Mouse (Mus musculus) left cerebral cortex, postnatal 4 days (tissue): ENCODE data around the gene Napa. TPM values are rescaled to one million over a fixed set of nuclear protein-coding genes. Genes with fewer than 3 reads are reported as not detected.

Experiments used
- DNase-seq: peaks from one replicate; pipeline ENCODE4 v3.0.0-alpha.2; 2022
- intact Hi-C: fragments of 180-260 bp; cut with DNase I; formaldehyde crosslinking; loops from one replicate; pipeline ENCODE4 v1.15.1; 2025
- total RNA-seq, 2 experiments: library from RNA; stranded (reverse); gene quantifications; 2 replicates each; pipeline ENCODE4 v1.2.3; 2021

The Napa gene
- 100 to 1,000 TPM; 141 to 157 TPM for total RNA-seq

DNA sequence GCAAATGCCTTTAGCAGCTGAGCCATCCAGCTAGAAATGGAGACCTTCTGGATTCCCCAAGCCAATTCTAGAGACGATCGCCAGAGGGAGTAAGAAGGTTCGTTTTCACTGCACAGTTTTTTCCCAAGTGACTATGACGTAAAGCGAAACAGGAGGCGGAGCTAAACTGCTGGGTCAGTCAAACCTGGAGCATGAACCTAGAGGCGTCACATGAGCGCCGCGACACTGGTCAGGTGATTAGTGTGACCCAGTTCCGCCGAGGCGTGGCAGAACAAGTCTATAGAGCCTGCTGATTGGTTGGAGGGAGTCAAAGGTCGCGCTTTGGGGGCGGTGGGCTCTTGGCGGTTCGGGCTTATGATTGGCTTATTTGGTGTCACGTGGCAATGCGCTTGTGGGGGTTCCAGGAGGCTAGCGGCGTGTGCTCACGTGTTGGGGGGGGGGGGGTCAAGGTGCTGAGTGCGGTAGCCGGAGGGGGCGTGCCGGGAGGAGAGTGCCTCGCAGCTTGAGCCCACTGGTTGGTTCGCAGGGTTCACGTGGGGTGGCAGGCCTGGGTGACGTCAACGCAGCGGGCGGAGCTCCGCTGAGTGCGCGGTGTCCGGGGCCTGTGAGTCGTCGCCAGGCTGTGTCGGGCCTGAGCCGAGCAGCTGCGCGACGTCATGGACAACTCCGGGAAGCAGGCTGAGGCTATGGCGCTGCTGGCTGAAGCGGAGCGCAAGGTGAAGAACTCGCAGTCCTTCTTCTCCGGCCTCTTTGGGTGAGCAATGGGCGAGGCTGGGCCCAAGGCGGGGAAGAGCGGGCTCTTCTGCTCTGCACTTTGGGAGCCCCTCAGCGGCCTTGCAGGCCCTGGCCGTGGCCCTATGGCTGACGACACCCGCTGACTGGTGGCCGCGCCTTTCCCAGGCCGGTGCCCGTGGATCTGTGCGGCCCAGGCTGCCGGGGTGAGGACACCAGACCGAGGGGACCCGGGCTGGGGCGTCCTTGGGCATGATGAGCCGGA lies at the start of gene Napa:
TSS of gene Napa (plus strand) at position 438 of the 997 bp plus-strand sequence.
- intact Hi-C loops: loop anchor here (2.0 kb wide), 1 partner anchor 54 kb away; no protein-coding TSS in a partner anchor
- DNase-seq: peak; percentile 99

DNA sequence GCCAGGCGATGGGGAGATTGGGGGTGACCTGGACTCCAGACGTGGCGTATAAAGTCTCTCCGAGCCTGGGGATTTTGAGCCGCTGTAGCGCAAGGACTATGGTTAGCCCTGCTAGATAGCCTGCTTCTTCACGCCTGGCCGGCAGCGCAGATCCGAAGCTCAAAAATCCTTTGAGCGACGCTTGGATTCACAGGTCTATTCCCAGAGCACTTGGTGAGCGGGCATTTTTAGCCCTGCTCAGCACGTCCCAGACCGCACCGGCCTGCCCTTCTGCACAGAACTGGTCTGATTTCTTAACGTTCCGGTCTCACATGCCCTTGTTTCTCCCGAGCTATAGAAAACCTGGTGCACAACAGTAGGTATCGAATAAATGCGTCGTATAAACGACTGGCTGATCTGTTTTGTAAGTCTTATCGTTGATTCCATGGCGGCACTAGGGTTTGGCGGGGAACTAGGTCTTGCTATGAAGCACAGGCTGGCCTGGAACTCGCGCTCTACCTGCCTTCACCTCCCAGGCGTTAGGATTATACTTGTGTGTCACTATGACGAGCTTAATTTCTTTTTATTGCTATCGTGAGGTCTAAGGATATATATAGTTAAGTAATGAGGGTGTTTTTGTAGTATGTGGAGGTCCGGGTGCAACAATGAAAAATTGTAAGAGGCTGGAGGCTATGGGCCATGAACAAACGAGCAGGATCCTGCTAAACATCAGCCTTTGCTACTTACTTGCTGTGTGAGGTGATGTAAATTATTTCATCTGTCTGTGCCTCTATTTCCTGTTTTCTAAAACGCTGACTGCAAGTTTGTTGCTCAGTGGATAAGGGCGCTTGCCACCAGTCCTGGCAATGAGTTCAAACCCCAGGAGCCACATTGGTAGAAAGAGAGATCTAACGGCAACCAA lies 49.3 kb upstream of the Napa start:
- intact Hi-C loops: loop anchor here (5.0 kb wide), 1 partner anchor 67 kb away; no protein-coding TSS in a partner anchor
- no peak for DNase-seq

DNA sequence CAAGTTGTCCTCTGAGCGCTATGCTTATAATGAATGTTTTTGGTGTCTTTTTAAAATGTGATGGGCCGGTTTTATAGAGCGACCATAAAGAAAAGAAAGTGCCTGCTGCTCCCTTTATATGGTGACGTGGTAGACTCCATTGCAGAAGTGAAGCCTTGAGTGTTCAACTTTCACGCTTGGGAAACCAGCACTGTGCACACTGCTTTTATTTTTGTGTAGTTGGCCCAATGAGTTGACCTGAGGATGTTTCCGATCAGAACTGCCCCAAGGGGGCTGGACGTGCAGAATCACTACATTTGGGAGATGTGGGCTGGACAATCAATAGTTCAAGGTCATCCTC lies 48.7 kb upstream of the Napa start:
- intact Hi-C loops: loop anchor here (5.0 kb wide), 1 partner anchor 67 kb away; no protein-coding TSS in a partner anchor
- DNase-seq: no peak

DNA sequence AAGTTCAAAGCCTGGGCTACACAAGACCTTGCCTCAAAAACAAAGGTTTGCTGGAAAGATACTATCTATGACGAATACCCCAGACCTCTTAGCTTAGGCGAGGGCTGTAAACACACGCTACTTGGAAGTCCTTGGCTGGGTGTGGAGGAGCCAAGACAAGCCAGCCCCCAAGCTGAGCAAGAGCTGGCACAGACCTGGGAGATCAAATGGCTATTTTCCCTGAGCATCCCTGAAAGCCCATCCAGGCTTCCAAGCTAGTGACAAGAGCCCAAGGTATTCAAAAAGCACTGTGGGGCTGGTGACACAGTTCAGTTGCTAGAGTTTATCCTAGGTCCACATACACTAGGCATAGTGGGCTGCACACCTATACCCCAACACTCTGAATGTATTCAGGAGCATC lies 47.7 kb upstream of the Napa start:
- intact Hi-C loops: no loop called here
- DNase-seq: no peak

DNA sequence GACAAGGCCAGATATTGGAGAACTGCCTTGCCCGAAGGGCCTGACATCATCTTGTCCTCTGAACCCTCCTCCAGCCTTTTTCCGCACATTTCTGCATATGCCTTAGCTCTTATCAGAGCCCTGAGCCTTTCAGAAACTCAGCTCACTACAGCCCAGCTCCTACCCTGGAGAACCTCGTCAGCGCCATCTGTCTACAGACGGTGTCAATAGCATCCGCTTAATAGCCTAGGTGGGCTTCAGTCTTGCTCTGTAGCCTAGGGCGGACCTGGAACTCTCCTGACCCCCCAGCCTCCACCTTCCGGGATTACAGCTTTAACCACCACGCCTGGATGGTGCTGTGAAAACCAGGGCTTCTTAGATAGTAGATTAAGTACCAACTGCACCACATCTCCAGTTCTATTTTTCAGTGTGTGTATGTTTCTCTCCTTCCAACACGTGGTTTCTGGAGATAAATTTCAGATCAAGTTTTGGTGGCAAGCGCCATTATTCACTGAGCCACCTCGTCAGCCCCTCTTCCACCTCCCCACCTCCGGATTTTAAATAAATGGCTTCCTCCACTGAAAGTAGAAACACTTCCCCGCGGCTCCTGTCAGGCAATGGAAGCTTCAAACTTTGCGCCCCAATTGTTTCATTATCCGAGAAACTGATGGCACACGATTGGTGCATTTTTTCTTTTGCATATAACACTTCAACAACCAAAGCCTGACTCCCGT lies 46.2 kb upstream of the Napa start:
- intact Hi-C loops: no loop called here

DNA sequence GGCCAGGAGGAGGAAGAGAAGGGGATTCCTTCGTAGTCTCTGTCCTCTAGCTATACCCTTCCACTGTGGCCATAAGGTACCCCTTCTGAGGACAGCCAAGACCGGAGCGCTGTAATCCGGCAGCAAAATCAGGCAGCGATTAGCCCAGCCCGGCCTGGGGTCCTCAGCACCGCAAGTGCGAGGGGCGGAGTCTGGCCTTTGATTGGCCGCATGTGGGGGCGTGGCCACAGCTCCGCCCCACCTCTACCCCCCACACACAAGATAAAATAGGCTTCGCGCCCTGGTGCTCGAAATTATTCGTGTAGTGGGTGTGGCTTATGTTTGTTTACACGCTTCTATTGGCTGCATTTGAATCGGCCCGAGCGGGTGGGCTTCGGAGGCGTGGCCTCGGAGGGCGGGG lies 45.6 kb upstream of the Napa start:
- intact Hi-C loops: no loop called here
- peak; percentile 97 for DNase-seq

More for the DNA sequence above, 46.2 kb upstream of the Napa start:
- peak; percentile 81 for DNase-seq

DNA sequence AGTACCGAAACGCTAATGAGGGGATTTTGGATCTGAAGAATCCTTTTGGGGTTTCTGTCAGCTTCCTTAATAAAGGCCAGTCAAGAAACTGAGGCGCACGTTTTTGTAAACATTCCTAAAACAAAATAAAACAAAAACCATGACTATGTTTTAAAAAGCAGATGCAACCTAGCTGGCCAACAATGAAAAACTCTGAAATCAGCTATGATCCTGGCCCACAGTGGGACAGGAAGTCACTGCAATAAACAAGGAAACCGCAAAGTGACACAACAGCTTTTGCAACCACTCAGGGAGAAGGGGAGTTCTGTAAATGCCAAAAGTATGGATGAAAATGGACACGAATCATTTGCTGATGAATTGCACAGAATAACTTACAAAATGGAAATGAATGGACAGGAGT lies 45.2 kb upstream of the Napa start:
- intact Hi-C loops: no loop called here
- DNase-seq: no peak

DNA sequence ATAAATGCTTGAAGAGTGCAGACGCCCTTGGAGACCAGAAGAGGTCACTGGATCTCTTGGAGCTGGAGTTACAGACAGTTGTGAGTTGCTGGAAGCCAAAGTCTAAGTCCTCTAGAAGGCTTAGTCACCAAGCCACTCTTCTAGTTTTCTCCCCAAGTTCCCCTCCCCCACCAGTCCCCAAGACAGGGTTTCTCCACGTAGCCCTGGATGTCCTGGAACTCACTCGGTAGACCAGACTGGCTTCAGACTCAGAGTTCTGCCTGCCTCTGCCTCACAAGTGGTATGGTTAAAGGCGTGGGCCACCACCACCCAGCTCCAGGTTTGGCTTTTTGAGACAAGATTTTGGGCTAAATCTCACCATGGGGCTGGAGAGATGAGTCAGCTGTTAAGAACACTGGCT lies 43.3 kb upstream of the Napa start:
- intact Hi-C loops: no loop called here
- no peak for DNase-seq

DNA sequence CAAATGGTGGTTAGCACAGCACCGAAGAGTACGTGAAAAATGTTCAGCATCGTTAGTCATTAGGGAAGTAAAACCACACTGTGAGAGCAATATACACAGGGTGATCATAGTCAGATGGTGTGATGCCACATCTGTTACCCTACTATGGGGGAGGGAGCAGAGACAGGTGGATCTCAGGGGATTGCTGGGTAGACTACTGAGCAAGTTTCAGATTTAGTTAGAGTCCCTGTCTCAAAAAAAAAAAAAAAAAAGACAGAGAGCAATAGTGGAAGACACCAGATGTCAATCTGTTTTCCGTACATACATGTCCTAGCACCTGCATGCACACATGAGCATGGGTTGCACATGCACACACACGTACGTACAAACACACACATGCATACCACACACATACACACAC lies 42.6 kb upstream of the Napa start:
- DNase-seq: no peak
- intact Hi-C loops: no loop called here

DNA sequence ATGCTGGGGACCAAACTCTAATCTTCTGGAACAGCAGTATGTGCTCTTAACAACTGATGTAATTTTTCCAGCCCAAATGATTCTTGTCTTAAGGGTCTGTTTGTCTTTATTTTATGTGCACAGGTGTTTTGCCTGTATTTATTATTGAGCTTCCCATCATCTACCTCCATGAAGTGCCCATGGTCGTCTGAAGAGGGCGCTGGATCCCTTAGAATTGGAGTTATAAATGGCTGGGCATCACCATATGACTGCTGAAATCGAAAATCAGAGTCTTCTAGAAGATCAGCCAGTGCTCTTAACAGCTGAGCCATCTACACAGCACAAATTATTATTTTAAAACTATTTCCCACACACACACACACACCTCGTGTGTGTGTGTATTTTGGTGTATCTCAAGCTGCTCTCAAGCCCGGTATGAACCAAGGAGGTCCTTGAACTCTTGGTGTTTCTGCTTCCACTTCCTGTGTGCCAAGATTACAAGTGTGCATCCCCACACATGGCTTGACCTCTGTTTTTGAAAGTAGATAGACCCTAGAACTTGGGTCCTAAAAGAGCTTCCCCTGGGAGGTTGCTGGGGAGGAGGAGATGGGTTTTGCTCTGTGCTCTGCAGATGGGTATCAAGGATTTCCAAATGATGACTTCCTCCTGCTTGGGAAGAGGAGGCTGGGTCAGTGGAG lies 41.7 kb upstream of the Napa start:
- intact Hi-C loops: no loop called here
- peak; percentile 45 for DNase-seq

DNA sequence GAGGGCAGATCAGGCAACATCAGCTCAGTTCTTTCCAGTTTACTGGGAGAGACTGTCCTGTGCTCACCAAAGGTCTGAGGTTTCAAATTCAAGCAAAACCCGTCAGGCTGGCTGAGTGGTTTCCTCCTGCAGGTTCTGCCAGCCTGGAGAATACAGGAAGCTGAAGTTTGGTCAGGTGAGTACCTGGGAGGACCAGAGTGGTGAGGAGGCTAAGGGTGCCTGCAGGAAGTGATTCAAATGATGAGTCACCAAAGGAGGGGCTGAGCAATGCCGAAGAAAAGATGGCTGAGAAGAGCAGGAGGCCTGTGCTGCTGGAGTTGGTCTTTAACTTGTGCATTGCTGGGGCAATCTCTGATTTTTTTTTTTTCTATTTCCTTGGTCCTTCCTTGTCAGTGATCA lies 41.1 kb upstream of the Napa start:
- intact Hi-C loops: no loop called here
- no peak for DNase-seq

DNA sequence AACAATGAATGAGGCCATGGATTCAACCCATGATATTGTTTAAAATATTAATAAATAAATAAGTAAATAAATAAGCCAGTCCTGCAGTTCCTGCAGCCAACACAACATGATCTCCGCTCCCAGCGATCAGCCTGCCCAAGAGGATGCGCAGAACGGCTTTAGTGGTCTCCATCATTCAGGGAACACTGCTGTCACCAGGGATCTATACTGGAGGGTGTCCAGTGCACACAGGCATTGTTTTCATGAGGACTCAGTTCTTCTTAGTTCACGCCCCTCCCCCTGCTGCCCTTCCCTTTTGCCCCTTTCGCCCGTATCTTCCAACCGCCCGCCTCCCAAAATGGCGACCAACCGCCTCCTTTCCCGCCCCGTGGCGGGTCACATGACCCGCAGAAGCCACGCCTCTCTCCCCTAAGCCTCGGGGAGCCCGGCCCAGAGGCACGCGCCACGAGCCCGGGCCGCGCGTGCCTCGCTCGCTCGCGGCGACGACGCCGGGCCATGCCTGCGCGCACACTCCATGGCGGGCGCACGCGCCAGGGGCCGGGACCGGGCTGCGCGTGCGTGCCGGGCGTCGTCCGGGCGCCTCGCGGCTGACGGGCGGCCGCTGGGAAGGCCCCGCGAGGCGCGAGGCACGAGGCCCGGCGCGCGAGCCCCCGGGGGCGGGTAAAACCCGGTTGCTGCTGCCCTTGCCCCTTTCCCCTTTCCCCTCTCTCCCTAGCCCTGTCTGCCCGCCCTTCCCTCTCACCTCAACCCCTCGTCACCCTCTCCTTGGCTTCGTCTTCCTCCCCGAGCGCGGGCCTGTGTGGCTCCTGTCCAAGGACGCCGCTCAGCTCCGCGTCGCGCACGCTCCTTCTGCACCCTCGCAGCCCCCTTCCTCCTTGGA lies 36.8 kb upstream of the Napa start, which contains the start of gene Zfp541:
TSS of gene Zfp541 (plus strand) at position 596 of the 880 bp plus-strand sequence.
- intact Hi-C loops: no loop called here
- peak; percentile 17 for DNase-seq

DNA sequence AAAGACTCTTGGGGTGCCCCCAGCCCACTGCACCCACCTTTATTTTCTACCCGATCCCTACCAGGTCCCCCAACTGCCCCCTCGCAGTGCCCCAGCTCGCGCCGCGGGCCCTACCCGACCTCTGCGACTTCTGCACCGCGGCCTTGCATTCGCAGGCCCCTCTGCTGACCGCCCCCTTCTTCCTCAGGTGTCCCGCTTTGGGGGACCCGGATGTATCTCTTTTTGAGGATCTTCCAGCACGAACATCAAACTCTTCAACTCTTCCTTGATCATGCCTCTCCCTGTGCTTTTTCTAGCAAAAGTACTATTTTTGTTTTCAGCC lies 36.2 kb upstream of the Napa start:
- intact Hi-C loops: no loop called here
- no peak for DNase-seq

DNA sequence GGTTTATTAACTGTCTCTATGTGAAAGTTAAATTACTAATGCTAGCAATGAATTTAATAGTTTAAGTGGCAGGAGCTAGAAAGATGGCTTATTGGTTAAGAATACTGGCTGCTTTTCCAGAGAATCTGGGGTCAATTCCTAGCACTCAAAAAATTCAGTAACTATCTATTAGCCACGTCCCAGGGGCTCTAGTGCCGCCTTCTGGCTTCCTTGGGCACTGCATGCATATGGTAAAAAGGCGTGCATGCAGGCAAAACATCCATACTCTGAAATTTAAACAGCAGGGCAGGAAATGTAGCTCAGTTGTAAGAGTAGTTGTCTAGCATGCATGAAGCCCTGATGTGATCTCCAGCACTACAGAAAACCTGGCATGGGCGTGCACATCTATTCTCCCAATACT lies 34.8 kb upstream of the Napa start:
- intact Hi-C loops: no loop called here
- DNase-seq: no peak

DNA sequence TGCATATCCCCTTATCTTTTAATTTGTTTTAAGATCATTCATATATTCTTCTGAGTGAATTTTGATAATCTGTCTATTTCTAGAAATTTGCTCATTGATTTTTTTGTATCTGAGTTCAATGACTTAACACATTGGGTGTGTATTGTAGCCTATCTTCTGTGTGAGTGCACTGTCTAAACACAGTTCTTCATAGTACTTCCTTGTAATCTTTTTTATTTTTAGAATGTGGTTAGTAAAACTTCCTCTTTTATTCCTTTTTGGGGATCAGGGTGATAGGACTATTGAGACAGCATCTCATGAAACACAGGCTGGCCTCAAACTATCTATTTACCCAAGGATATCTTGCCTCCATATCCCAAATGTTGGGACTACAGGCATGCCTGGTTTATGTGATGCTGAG lies 27.4 kb upstream of the Napa start:
- DNase-seq: no peak
- intact Hi-C loops: no loop called here

DNA sequence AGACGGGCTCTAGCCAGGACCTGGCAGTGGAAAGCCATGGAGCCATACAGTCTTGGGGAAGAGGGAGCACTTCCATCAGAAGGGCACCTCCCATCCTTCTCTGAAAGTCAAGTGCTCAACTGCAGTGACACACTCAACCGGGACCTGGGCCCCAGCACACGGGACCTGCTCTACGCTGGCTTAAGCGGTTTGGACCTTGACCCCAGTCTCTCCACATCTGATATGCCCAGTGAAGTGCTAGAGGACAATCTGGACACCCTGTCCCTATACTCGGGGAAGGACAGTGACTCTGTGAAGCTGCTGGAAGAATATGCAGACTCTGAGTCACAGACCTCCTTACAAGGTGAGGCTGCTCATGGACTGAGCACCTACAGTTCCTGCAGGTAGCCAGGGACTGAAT lies 26.4 kb upstream of the Napa start:
- intact Hi-C loops: no loop called here
- no peak for DNase-seq

DNA sequence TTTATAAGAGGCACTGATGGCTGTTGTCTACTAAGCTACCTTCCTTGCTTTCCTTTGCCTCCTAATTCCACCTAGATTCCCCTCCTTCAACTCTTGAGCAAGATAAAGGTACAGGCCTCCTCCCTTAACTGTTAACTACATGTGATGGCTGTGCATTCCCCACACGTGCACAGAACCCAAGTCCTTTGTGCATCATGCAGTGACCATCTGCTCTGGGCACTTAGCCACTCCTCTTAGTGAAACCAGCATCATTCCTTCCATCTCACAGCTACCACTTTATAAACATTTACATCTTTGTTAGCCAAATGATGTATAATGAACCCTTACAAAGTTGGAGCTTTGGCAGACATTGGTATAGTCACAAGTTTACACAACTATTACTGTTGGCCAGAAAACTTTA lies 18.3 kb upstream of the Napa start:
- intact Hi-C loops: no loop called here
- no peak for DNase-seq

DNA sequence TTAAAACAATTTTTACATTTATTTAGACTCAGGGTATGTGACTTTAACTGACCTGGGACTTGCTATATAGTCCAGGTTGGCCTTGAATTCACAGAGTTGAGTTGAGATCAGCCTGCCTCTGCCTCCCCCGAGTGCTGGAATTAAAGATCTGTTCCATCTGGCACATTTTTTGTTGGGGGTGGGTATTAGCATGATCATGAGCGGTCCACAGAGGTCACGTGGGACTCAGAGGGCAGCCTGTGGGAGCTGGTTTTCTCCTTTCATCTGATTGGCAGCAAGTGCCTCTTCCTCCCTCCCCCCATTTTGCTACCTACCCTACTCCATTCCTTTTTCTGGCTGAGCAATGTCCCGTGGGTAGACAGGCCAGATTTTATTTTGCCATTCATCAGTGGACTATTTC lies 17.7 kb upstream of the Napa start:
- DNase-seq: no peak
- intact Hi-C loops: no loop called here

DNA sequence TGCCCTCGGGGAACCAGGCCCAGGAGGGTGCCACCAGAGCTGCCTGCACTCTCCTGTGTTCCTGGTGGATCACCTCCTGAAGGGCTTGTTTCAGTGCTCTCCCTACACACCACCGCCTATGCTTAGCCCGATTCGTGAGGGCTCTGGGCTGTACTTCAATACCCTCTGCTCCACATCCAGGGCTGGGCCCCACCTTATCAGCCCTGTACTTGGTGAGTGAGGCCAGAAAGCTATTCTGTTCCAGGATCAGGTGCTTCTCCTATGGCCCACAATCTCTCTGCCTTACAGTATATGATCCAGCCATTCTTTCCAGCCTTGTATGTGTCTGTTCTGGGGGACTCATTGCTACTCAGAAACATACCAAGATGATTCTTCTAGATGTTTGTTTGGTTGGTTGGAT lies 14.9 kb upstream of the Napa start:
- no peak for DNase-seq
- intact Hi-C loops: no loop called here
